Mouse (Mus musculus): ENCODE measurements around the gene Macrod2.

The Macrod2 gene

GRCm38 (mm10) chr2:140395179-140395578 lies at the start of gene Macrod2:
Gene Macrod2 (plus strand): TSS chr2:140395309.
- CTCF ChIA-PET: no interaction called here

GRCm38 (mm10) chr2:140359905-140360304 lies 35.2 kb upstream of the Macrod2 start:
- CTCF ChIA-PET: no interaction called here

- CTCF ChIA-PET: no interaction called here
These were observed 30.3 kb upstream of the Macrod2 start for GRCm38 (mm10) chr2:140364804-140365203.

GRCm38 (mm10) chr2:140389525-140389924 lies 5.6 kb upstream of the Macrod2 start, which contains the start of gene Sel1l2:
Gene Sel1l2 (minus strand): TSS chr2:140389706.
- CTCF ChIA-PET: no interaction called here

- CTCF ChIA-PET: no interaction called here
These were observed 679 bp downstream of the Macrod2 start for GRCm38 (mm10) chr2:140395744-140396231.

GRCm38 (mm10) chr2:140425844-140426243 lies 30.7 kb downstream of the Macrod2 start:
- CTCF ChIA-PET: no interaction called here

- CTCF ChIA-PET: interaction anchor here (1.0 kb wide), 1 partner anchor 14 kb away, joined by 5 read pairs; no protein-coding TSS in a partner anchor
These were observed 32.2 kb downstream of the Macrod2 start for GRCm38 (mm10) chr2:140427283-140427682.

- CTCF ChIA-PET: no interaction called here
These were observed 44.0 kb downstream of the Macrod2 start for GRCm38 (mm10) chr2:140439081-140439480.

- CTCF ChIA-PET: no interaction called here
These were observed 53.5 kb downstream of the Macrod2 start for GRCm38 (mm10) chr2:140448636-140449035.

GRCm38 (mm10) chr2:140475770-140476169 lies 80.7 kb downstream of the Macrod2 start:
- CTCF ChIA-PET: no interaction called here

GRCm38 (mm10) chr2:140476891-140477290 lies 81.8 kb downstream of the Macrod2 start:
- CTCF ChIA-PET: no interaction called here

- CTCF ChIA-PET: no interaction called here
These were observed 87.5 kb downstream of the Macrod2 start for GRCm38 (mm10) chr2:140482604-140483003.

GRCm38 (mm10) chr2:140497688-140498087 lies 102.6 kb downstream of the Macrod2 start:
- CTCF ChIA-PET: no interaction called here

- CTCF ChIA-PET: no interaction called here
These were observed 105.8 kb downstream of the Macrod2 start for GRCm38 (mm10) chr2:140500951-140501350.

- CTCF ChIA-PET: no interaction called here
These were observed 126.4 kb downstream of the Macrod2 start for GRCm38 (mm10) chr2:140521472-140521871.

- CTCF ChIA-PET: no interaction called here
These were observed 135.1 kb downstream of the Macrod2 start for GRCm38 (mm10) chr2:140530214-140530613.

GRCm38 (mm10) chr2:140532024-140532423 lies 136.9 kb downstream of the Macrod2 start:
- CTCF ChIA-PET: interaction anchor here (0.6 kb wide), 1 partner anchor 526 kb away, joined by 6 read pairs; no protein-coding TSS in a partner anchor

GRCm38 (mm10) chr2:140532859-140533519 lies 137.9 kb downstream of the Macrod2 start:
- CTCF ChIA-PET: no interaction called here

- CTCF ChIA-PET: no interaction called here
These were observed 138.5 kb downstream of the Macrod2 start for GRCm38 (mm10) chr2:140533621-140534020.

- CTCF ChIA-PET: no interaction called here
These were observed 139.5 kb downstream of the Macrod2 start for GRCm38 (mm10) chr2:140534583-140534982.

- CTCF ChIA-PET: no interaction called here
These were observed 140.9 kb downstream of the Macrod2 start for GRCm38 (mm10) chr2:140535832-140536571.

GRCm38 (mm10) chr2:140549286-140549685 lies 154.2 kb downstream of the Macrod2 start:
- CTCF ChIA-PET: no interaction called here

- CTCF ChIA-PET: no interaction called here
These were observed 166.3 kb downstream of the Macrod2 start for GRCm38 (mm10) chr2:140561426-140561825.

Measured in spleen, embryonic (tissue).